Mouse (Mus musculus): ENCODE measurements around the gene Oprl1. TPM values are rescaled to one million over a fixed set of nuclear protein-coding genes. Genes with fewer than 3 reads are reported as not detected.

Oprl1 gene
- polyA plus RNA-seq (2012; rRNA removed) = 0.11 and 0.25 TPM in 2 replicates

GRCm38 (mm10) chr2:181714903-181715326, at the start of gene Oprl1:
Gene Oprl1 (plus strand): TSS chr2:181715016.

GRCm38 (mm10) chr2:181671326-181671725, 43.5 kb upstream of the Oprl1 start, which contains the start of gene Sox18:
Gene Sox18 (minus strand): TSS chr2:181671640.

GRCm38 (mm10) chr2:181679951-181680715, 34.7 kb upstream of the Oprl1 start, which contains the start of gene Tcea2:
Gene Tcea2 (plus strand): TSS chr2:181680310.

GRCm38 (mm10) chr2:181693339-181694280, 21.2 kb upstream of the Oprl1 start, which contains the start of gene Rgs19:
Gene Rgs19 (minus strand): TSS chr2:181693977.

GRCm38 (mm10) chr2:181698241-181698640, 16.6 kb upstream of the Oprl1 start, which contains the start of gene Lkaaear1:
Gene Lkaaear1 (minus strand): TSS chr2:181698442.

GRCm38 (mm10) chr2:181763006-181763830, 48.4 kb downstream of the Oprl1 start, which contains the start of gene Myt1:
Gene Myt1 (plus strand): TSS chr2:181763332.

Other genes starting within 250 kb of the Oprl1 start
- gene Abhd16b, start 221.8 kb upstream of the Oprl1 start, polyA plus RNA-seq (2012; rRNA removed) = not detected in 2 replicates
- gene Tpd52l2, start 217.9 kb upstream of the Oprl1 start, polyA plus RNA-seq (2012; rRNA removed) = 9.2 and 9.4 TPM in 2 replicates
- 14.2 and 15.9 TPM in 2 replicates for gene Dnajc5, start 194.5 kb upstream of the Oprl1 start, polyA plus RNA-seq (2012; rRNA removed)
- gene Uckl1, start 130.1 kb upstream of the Oprl1 start, polyA plus RNA-seq (2012; rRNA removed) = 56.7 and 63.7 TPM in 2 replicates
- 2.3 and 2.9 TPM in 2 replicates for gene Prpf6, start 123.1 kb upstream of the Oprl1 start, polyA plus RNA-seq (2012; rRNA removed)
- gene Zfp512b, start 122.2 kb upstream of the Oprl1 start, polyA plus RNA-seq (2012; rRNA removed) = 11.0 and 13.7 TPM in 2 replicates
- gene Samd10, start 115.8 kb upstream of the Oprl1 start, polyA plus RNA-seq (2012; rRNA removed) = 19.3 and 23.2 TPM in 2 replicates
- gene Gm29797, start 58.0 kb upstream of the Oprl1 start, polyA plus RNA-seq (2012; rRNA removed) = 0.38 TPM in 1 of 2 replicates, not detected in the other
- gene Sox18, start 43.4 kb upstream of the Oprl1 start, polyA plus RNA-seq (2012; rRNA removed) = 52.0 and 83.5 TPM in 2 replicates
- gene Tcea2, start 34.7 kb upstream of the Oprl1 start, polyA plus RNA-seq (2012; rRNA removed) = 1.8 and 4.8 TPM in 2 replicates
- 16.6 and 21.6 TPM in 2 replicates for gene Rgs19, start 21.0 kb upstream of the Oprl1 start, polyA plus RNA-seq (2012; rRNA removed)
- gene Lkaaear1, start 16.6 kb upstream of the Oprl1 start, polyA plus RNA-seq (2012; rRNA removed) = not detected in 2 replicates
- gene Myt1, start 48.3 kb downstream of the Oprl1 start, polyA plus RNA-seq (2012; rRNA removed) = 0.22 and 0.34 TPM in 2 replicates
- 4.0 and 5.6 TPM in 2 replicates for gene Pcmtd2, start 122.8 kb downstream of the Oprl1 start, polyA plus RNA-seq (2012; rRNA removed)
- 0.55 and 1.3 TPM in 2 replicates for gene Polr3k, start 149.3 kb downstream of the Oprl1 start, polyA plus RNA-seq (2012; rRNA removed)

All from stomach, adult 2 months (tissue).